Mouse (Mus musculus) liver, embryonic 15.5 days (tissue): Measurements from ENCODE around the gene Bmyc. TPM values are rescaled to one million over a fixed set of nuclear protein-coding genes. Genes with fewer than 3 reads are reported as not detected.
"Not testable (repeated sequence)": the region's sequence is repeated elsewhere in the genome, so short reads cannot be mapped to it uniquely, and the experiment has no call there.

Experiments
- ATAC-seq: fragments of 200-750 bp; cut with Nextera tagmentation; 2 replicates; pipeline ENCODE4 v1.8.0; 2017; ENCODE audit warnings: moderate number of reproducible peaks, mild to moderate bottlenecking, moderate library complexity; ENCODE audit not compliant: insufficient read depth
- H3K27ac ChIP-seq: fragments of 300-500 bp; sonication (generic); replicated peaks from 2 replicates; pipeline ENCODE4 v1.5.1; 2015; ENCODE audit warnings: mild to moderate bottlenecking, inconsistent platforms
- H3K27me3 ChIP-seq: fragments of 300-500 bp; sonication (generic); 2 replicates; pipeline ENCODE4 v1.6.1; 2015; ENCODE audit warnings: mild to moderate bottlenecking, inconsistent platforms
- H3K36me3 ChIP-seq: fragments of 300-500 bp; sonication (generic); replicated peaks from 2 replicates; pipeline ENCODE4 v1.6.1; 2015; ENCODE audit warnings: moderate library complexity, mild to moderate bottlenecking, inconsistent platforms
- H3K4me1 ChIP-seq: fragments of 300-500 bp; sonication (generic); replicated peaks from 2 replicates; pipeline ENCODE4 v1.6.1; 2015; ENCODE audit warnings: inconsistent platforms
- H3K4me2 ChIP-seq: fragments of 300-500 bp; sonication (generic); 2 replicates; pipeline ENCODE4 v1.6.1; 2015; ENCODE audit warnings: moderate library complexity, mild to moderate bottlenecking, inconsistent platforms
- H3K4me3 ChIP-seq: fragments of 300-500 bp; sonication (generic); replicated peaks from 2 replicates; pipeline ENCODE4 v1.5.1; 2015; ENCODE audit warnings: mild to moderate bottlenecking, inconsistent platforms
- H3K9ac ChIP-seq: fragments of 300-500 bp; sonication (generic); 2 replicates; pipeline ENCODE4 v1.6.1; 2015; ENCODE audit warnings: moderate library complexity, mild to moderate bottlenecking, inconsistent platforms
- H3K9me3 ChIP-seq: fragments of 300-500 bp; sonication (generic); replicated peaks from 2 replicates; pipeline ENCODE4 v1.6.1; 2016; ENCODE audit warnings: inconsistent platforms
- WGBS: fragments of 180-500 bp; shearing (Covaris S2); methylation state at CpG from one replicate; pipeline ENCODE4 v1.1.7; 2015; ENCODE audit warnings: mixed read lengths; ENCODE audit not compliant: insufficient replicate concordance; 5-methylcytosine and 5-hydroxymethylcytosine counted together
- polyA plus RNA-seq: library from polyadenylated mRNA; unstranded; fragments of >200 nt; fragmentation: Nextera tagmentation; extraction: Ambion mirVana; gene quantifications from 2 replicates; pipeline ENCODE4 v1.2.1, GENCODE M21; 2015

Bmyc gene
- polyA plus RNA-seq, 1 experiment from 2014 or later, result 7.5 TPM

DNA sequence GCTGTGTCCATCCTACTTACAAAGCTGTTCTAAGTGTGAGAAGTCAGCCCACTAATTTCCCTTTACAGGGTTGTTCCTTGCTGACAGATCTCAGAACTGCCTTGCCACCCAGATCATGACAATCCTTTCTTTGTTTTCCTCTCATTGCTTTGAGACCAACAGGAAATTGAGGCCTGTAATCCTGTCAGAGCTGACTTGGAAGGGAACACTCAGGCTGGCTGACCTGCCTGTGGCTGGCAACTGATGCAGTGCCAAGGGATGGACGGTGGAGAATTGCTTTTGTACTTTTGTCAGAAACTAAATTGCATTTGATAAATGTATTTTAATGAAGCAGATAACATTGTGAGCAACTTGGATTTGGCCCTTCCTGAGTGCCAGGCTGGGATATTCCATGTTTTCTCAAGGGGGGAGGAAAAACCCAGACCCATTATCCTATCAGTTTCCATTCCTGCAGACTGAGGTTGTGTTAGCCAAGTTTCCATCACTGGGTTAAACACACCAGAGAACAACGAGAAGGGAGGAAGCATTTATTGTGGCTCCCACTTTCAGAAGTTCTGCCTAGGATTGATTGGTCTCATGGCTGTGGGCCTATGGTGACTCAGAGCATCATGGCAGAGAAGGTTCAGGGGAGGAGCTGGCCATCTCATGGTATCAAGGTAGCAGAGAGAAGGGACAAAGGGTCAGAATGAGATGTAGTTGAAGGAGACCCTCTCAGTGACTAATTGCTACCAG, 26.8 kb downstream of the Bmyc start:
- no peak overlapping the region for H3K27ac ChIP-seq
- H3K36me3 ChIP-seq, result no peaks in the 10 kb centered on the region
- H3K9ac ChIP-seq, result no peak overlapping the region
- H3K9me3 ChIP-seq, result no peaks in the 10 kb centered on the region
- H3K4me1 ChIP-seq, result no peaks in the 10 kb centered on the region
- no peak overlapping the region for H3K4me3 ChIP-seq
- no peak for ATAC-seq
- WGBS, result 41% methylated on average over 2 of the region's 2 CpGs
- H3K4me2 ChIP-seq, result no peak overlapping the region
- no peaks in the 10 kb centered on the region for H3K27me3 ChIP-seq

- H3K9ac ChIP-seq, ATAC-seq, H3K9me3 ChIP-seq, H3K27ac ChIP-seq, H3K4me3 ChIP-seq, H3K27me3 ChIP-seq, H3K4me2 ChIP-seq, H3K4me1 ChIP-seq, H3K36me3 ChIP-seq: not testable (repeated sequence)
- WGBS, result 74% methylated on average over 3 of the region's 3 CpGs
Measured at GRCm38 (mm10) chr2:25736709-25737108, 30.2 kb downstream of the Bmyc start, which contains the start of gene Obp2b. Gene Obp2b, plus strand, starts transcription at chr2:25737009.

- H3K4me1 ChIP-seq, result no peaks in the 10 kb centered on the region
- no peaks in the 10 kb centered on the region for H3K9me3 ChIP-seq
- H3K36me3 ChIP-seq, result no peaks in the 10 kb centered on the region
- 63% methylated on average over 1 of the region's 1 CpGs for WGBS
- no peaks in the 10 kb centered on the region for H3K27me3 ChIP-seq
- no peak overlapping the region for H3K27ac ChIP-seq
- no peak overlapping the region for H3K4me2 ChIP-seq
- H3K9ac ChIP-seq, result no peak overlapping the region
- H3K4me3 ChIP-seq, result no peak overlapping the region
- no peak for ATAC-seq
Measured at GRCm38 (mm10) chr2:25741671-25742070, 35.1 kb downstream of the Bmyc start.

- WGBS, result 60% methylated on average over 1 of the region's 1 CpGs
- Histone ChIP-seq H3K27me3 (no peaks in the 10 kb centered on the region), H3K27ac (no peak overlapping the region), H3K4me1 (no peaks in the 10 kb centered on the region), H3K9ac (no peak overlapping the region), H3K4me3 (no peak overlapping the region), H3K36me3 (no peaks in the 10 kb centered on the region), H3K9me3 (no peaks in the 10 kb centered on the region), H3K4me2 (no peak overlapping the region)
- ATAC-seq, result no peak
Measured at GRCm38 (mm10) chr2:25754201-25754600, 47.7 kb downstream of the Bmyc start.

Other genes with a start within 250 kb of the Bmyc start
- gene Clic3, start 249.9 kb upstream of the Bmyc start, polyA plus RNA-seq, result 0.38 and 1.0 TPM in 2 replicates
- gene Paxx, start 245.6 kb upstream of the Bmyc start, polyA plus RNA-seq, result 8.3 and 10.6 TPM in 2 replicates
- gene Ptgds, start 236.7 kb upstream of the Bmyc start, polyA plus RNA-seq, result 0.23 and 0.38 TPM in 2 replicates
- not detected in 2 replicates for gene Lcn12, start 212.8 kb upstream of the Bmyc start, polyA plus RNA-seq
- 24.0 and 28.6 TPM in 2 replicates for gene Fbxw5, start 206.0 kb upstream of the Bmyc start, polyA plus RNA-seq
- 64.9 and 88.1 TPM in 2 replicates for gene C8g, start 205.0 kb upstream of the Bmyc start, polyA plus RNA-seq
- 14.1 and 15.1 TPM in 2 replicates for gene Traf2, start 159.8 kb upstream of the Bmyc start, polyA plus RNA-seq
- 186 and 201 TPM in 2 replicates for gene Edf1, start 148.9 kb upstream of the Bmyc start, polyA plus RNA-seq
- 0.32 and 7.7 TPM in 2 replicates for gene Mamdc4, start 131.9 kb upstream of the Bmyc start, polyA plus RNA-seq
- 31.2 and 36.3 TPM in 2 replicates for gene Phpt1, start 131.5 kb upstream of the Bmyc start, polyA plus RNA-seq
- gene Ajm1, start 125.0 kb upstream of the Bmyc start, polyA plus RNA-seq, result 0.03 TPM in 1 of 2 replicates, not detected in the other
- 21.7 and 23.5 TPM in 2 replicates for gene Rabl6, start 98.2 kb upstream of the Bmyc start, polyA plus RNA-seq
- 0.05 and 0.06 TPM in 2 replicates for gene Ccdc183, start 89.1 kb upstream of the Bmyc start, polyA plus RNA-seq
- 8.2 and 9.9 TPM in 2 replicates for gene Tmem141, start 84.7 kb upstream of the Bmyc start, polyA plus RNA-seq
- 70.4 and 90.0 TPM in 2 replicates for gene Fcna, start 78.7 kb upstream of the Bmyc start, polyA plus RNA-seq
- not detected in 2 replicates for gene Lcn8, start 53.6 kb upstream of the Bmyc start, polyA plus RNA-seq
- gene Lcn5, start 48.8 kb upstream of the Bmyc start, polyA plus RNA-seq, result not detected in 2 replicates
- gene Lcn6, start 30.0 kb upstream of the Bmyc start, polyA plus RNA-seq, result not detected in 2 replicates
- not detected in 2 replicates for gene Lcn10, start 24.0 kb upstream of the Bmyc start, polyA plus RNA-seq
- not detected in 2 replicates for gene Obp2a, start 6.7 kb upstream of the Bmyc start, polyA plus RNA-seq
- gene Obp2b, start 30.3 kb downstream of the Bmyc start, polyA plus RNA-seq, result not detected in 2 replicates
- not detected in 2 replicates for gene Lcn3, start 58.8 kb downstream of the Bmyc start, polyA plus RNA-seq
- not detected in 2 replicates for gene Lcn11, start 70.3 kb downstream of the Bmyc start, polyA plus RNA-seq
- not detected in 2 replicates for gene Gm13539, start 75.5 kb downstream of the Bmyc start, polyA plus RNA-seq
- gene Glt6d1, start 109.1 kb downstream of the Bmyc start, polyA plus RNA-seq, result not detected in 2 replicates
- gene Lcn9, start 116.4 kb downstream of the Bmyc start, polyA plus RNA-seq, result not detected in 2 replicates
- not detected in 2 replicates for gene Sohlh1, start 140.5 kb downstream of the Bmyc start, polyA plus RNA-seq
- gene Kcnt1, start 157.0 kb downstream of the Bmyc start, polyA plus RNA-seq, result not detected in 2 replicates